Mouse (Mus musculus): ENCODE data around the gene Acta1.

Acta1 gene

DNA sequence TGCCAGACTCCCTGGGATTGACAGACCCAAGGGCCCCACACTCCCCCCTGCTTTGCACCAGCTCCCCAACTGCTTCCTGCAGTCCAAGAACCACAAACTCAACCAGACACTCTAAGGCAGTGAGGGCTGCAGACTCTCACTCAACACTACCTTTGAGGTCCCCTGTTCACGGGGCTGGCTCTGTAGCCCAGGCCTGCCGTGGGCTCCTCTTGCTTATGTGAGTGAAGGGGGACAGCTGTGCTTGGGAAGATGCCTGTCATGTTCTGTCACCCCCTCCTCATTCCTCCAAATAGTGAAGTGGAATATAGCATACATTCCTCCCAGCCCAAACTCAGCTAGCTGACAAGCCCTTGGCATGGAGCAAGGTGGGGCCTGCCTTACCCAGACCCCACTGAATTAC, 12.1 kb downstream of the Acta1 start:
- no peak for DNase-seq

DNA sequence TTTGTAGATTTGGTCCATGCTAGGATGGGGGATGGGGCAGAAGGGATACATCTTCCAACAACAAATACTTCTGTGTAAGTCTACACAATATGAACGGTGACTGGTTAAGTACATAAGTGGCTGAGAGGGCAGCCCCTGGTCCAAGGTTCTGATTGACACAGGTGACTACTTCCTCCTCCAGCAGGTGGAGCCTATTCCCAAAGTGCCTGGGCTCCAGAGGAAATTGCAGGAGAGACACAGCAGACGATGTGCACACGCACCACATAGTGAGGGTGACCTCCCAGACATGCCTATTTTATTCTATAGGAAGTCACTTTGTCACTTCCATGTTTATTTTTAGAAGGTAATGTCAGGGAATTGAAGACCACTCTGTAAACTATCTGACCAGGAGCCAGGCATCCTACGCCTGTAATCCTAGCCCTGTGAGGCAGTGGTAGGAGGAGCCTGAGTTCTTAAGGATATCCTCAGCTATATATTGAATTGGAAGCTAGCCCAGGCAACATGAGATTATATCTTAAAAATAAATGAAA, 13.7 kb downstream of the Acta1 start:
- no peak for DNase-seq

DNA sequence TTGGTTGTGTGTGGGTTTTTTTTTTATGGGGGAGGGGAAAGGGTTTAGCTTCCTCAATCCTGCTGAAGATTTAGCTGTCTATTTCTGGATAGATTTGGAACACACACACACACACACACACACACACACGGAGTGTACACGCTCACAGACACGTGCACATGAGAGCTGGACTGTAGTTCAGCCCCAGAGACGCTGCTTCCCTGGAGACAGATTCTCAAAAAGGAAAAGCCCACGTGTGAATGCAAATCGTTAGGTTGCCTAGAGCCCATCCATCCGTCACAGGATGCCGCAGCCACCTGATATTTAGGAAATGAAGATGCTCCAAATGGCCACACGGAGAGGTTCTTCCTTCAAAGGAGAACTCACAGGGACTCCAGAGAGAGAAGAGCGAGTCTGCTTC, 14.3 kb downstream of the Acta1 start:
- no peak for DNase-seq

- no peak for DNase-seq
Observed at GRCm38 (mm10) chr8:123877865-123878264, 16.7 kb downstream of the Acta1 start.

DNA sequence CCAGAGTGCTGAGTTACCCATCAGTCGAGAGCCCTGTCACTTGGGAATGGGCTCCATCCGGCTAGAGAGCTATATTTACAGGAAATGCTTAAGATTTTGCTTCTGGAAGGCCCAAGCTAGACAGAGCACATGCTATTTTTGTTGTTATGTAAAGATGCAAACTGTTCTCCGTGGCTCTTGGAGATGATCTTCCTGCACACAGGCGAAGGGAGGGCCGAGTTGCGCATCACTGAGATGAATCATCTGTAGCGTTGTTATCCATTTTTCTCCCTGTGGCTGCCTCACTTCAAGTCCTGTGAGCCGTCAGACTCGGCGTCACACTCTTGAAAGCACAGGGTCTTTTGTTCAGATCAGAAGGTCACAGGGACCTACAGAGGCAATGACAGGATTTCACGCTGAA, 20.2 kb downstream of the Acta1 start:
- DNase-seq: no peak

- no peak for DNase-seq
Observed at GRCm38 (mm10) chr8:123873364-123873763, 21.2 kb downstream of the Acta1 start.

DNA sequence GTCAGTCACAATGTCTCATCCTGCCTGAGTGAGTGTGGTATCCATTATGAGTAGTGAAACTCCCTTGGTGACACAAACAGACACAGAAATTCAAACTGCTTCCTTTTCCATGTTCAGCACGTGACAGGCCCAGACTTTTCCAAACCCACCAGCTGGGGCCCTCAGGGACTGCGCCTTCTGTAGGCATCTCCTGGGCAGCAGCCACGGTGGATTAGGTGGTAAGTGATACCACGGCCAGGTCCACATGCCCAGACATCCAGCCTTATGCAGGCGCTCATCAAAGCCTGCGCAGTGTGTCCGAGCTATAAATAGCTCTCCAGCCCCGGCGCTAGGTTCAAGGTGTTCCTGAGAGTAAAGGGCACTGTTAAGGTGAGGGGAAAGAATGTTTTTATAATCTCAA, 22.5 kb downstream of the Acta1 start:
- no peak for DNase-seq

DNA sequence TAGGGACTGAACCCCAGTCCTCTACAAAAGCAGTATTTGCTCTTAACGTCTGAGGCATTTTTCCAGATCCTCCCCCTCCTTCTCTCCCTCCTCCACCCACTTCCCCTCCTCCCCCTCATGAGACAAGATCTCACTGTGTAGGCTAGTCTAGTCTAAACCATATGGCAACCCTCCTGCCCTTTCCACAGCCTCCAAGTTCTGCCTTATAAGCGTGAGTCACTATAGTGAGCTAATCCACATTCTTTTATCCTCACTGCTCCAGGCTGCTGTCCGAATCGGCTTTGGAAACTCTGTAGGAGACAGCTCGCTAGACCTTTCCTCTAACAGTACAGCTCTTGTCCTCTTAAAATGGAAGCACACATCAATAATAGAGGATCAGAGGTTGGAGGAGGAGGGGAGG, 27.6 kb downstream of the Acta1 start:
- no peak for DNase-seq

DNA sequence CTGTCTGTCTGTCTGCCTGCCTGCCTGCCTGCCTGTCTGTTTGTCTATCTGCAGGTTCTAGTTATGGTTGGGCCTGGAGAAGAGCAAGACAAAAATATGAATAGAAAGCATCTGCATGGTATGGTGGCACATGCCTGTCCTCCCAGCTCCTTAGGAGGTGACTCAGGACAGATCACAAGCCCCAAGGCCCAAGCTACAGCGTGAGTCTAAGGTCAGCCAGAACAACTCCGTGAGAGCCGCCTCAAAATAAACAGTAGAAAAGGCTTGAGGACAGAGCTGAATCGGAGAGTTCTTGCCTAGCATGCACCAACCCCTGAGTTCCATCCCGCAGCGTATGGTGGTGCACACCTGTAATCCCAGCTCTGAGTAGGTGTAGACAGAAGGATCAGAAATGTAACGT, 28.8 kb downstream of the Acta1 start:
- DNase-seq: no peak

GRCm38 (mm10) chr8:123860386-123860785, 34.2 kb downstream of the Acta1 start:
- DNase-seq: no peak

GRCm38 (mm10) chr8:123859648-123860259, 34.8 kb downstream of the Acta1 start, which contains the start of gene Ccsap:
Ccsap (minus strand) TSS chr8:123860209.
- DNase-seq: peak; percentile 68

GRCm38 (mm10) chr8:123858941-123859647, 35.5 kb downstream of the Acta1 start:
- DNase-seq: peak; percentile 98

DNA sequence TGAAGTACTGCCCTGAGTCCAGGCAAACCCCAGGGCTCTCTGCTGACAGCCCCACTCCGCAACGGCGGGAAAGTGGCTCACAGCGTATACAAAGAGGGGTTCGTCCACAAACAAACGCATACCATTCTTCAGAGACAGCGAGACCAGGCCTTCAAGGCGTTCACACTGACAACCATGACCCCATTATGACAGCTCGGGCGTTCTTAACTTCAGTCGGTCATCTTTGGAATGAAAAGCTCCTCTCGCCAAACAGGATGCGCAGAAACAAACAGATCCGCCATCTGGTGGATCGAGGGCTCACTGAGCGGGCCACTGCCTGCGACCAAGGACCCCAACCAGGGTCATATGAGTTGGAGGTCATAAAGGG, 36.0 kb downstream of the Acta1 start:
- peak; percentile 45 for DNase-seq

- no peak for DNase-seq
Observed at GRCm38 (mm10) chr8:123857361-123857760, 37.2 kb downstream of the Acta1 start.

DNA sequence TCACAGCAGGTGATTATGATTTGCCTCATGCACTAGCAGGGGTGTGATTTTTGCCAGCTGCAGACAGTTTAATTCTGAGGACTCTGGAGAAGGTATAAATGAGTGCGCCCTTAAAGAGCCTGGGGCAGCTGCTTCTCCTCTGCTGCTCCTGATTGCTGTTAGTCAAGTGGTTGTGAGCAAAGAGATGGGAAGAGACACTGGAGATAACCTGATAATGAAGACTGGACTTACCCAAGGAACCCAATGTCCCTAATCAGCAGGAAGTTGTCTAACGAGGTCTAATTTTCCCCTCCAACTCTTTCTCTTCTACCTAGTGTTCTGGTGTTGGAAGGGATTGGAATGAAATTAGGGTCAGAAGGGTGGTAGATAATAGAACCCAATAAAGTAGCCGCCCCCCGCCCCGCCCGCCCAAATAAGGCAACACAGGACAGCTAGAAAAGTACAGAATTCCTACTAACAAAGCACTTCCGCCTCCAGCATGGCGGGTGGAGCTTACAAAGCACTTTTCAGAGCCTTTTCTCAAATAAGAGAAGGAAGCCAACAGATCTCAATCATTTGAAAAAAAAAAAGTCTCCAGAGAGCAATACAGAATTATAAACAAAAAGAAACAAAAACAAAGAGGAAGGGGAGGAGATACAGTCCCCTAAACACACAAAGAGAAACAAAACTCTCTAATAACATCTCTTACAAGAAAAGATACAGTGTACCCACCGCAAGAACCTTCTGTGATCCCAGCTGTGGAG, 39.6 kb downstream of the Acta1 start:
- DNase-seq: no peak

- no peak for DNase-seq
Observed at GRCm38 (mm10) chr8:123854252-123854651, 40.3 kb downstream of the Acta1 start.

GRCm38 (mm10) chr8:123851590-123851989, 43.0 kb downstream of the Acta1 start:
- DNase-seq: no peak

- DNase-seq: no peak
Observed at GRCm38 (mm10) chr8:123849352-123849751, 45.2 kb downstream of the Acta1 start.

GRCm38 (mm10) chr8:123847546-123847945, 47.0 kb downstream of the Acta1 start:
- DNase-seq: no peak

- no peak for DNase-seq
Observed at GRCm38 (mm10) chr8:123846509-123846908, 48.0 kb downstream of the Acta1 start.

GRCm38 (mm10) chr8:123845991-123846390, 48.6 kb downstream of the Acta1 start:
- no peak for DNase-seq

DNA sequence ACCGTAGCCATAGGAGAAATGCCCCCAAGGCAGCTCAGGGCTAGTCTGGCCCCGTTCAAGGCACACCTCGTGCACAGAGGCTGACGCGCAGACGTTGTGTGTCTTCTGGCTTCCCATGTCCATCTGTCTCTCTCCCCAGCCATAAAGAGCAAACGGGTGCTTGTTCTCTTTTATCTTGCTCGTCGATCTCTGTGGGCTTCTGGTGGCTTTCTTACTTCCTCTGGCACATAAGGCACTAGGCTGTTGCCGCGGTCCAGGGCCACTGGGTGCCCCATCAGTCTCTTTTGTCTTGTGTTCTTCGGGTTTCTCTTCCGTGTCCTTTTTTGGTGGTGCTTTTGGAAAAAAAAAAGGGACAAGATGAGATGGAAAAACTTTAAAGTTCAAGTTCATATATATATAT, 49.4 kb downstream of the Acta1 start:
- DNase-seq: no peak

DNA sequence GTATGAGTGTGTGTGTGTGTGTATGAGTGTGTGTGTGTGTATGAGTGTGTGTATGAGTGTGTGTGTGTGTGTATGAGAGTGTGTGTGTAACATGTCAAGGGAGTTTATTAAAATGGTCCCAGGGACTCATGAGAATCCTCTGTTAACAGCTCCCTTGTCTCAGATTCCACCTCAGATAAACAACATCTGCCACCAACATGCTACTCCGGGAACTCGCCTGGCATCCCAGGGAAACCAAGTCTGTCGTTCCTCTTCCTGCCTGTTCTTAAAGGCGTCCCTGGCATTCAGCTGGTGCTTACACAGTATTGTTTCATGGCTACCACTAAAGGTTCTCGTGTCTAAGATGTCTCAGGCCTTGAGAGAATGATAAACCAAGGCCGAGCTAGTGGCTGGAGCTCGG, 50.2 kb downstream of the Acta1 start:
- DNase-seq: no peak

DNA sequence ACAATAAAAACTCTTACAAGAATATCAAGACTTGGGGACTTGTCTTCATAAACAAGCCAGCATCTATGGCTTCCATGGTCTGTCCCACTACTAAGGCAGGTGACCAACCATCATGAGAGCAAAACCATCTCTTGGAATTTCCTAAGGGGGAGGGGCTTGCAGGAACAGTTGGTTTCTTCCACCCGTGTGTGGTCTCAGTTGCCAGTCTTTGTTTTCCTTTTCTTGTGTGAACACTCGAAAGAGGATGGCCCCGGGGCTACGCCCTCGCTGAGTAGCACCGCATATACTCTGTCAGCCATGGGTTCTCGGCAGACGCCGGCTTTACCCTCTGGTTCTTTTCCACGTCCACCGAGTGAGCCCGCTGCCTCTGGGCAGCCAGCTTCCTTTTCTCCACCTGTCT, 52.5 kb downstream of the Acta1 start:
- DNase-seq: no peak
